Mouse (Mus musculus) CH12.LX (cell line): ENCODE measurements around the gene Pik3cg. TPM values are rescaled to one million over a fixed set of nuclear protein-coding genes. Genes with fewer than 3 reads are reported as not detected.

Experiments
- DNase-seq: peaks from one replicate; pipeline ENCODE4 v3.0.0-alpha.2; 2013; ENCODE audit errors: extremely low read depth
- H3K27ac ChIP-seq: 2 replicates; pipeline ENCODE4 v1.5.1; 2012; ENCODE audit warnings: low read depth, mild to moderate bottlenecking, control low read depth, moderate library complexity; ENCODE audit not compliant: insufficient read depth
- H3K27me3 ChIP-seq: replicated peaks from 2 replicates; pipeline ENCODE3; 2012; ENCODE audit warnings: inconsistent platforms
- H3K36me3 ChIP-seq, 2 experiments: replicated peaks in 1 of 2; 2 replicates each; pipeline versions ENCODE3 to v1.6.1; 2012; ENCODE audit warnings: inconsistent platforms in 1 of 2, low read length in 1 of 2, mild to moderate bottlenecking in 1 of 2, mixed read lengths in 1 of 2, moderate library complexity in 1 of 2; ENCODE audit not compliant: control insufficient read depth in 1 of 2, insufficient read depth in 1 of 2
- H3K4me1 ChIP-seq, 2 experiments: 2 replicates each; pipeline ENCODE4 v1.6.1; 2012; ENCODE audit warnings: inconsistent platforms in 1 of 2, moderate library complexity in 1 of 2; ENCODE audit not compliant: insufficient read depth in 2 of 2, control insufficient read depth in 1 of 2
- H3K4me2 ChIP-seq: 2 replicates; pipeline ENCODE4 v1.6.1; 2012; ENCODE audit warnings: low read depth, mild to moderate bottlenecking, control low read depth; ENCODE audit not compliant: poor library complexity, insufficient read depth, severe bottlenecking
- H3K4me3 ChIP-seq, 3 experiments: fragments of 150-350 bp in 1 of 3; sonication (generic) in 1 of 3; replicated peaks in 1 of 3; 2 replicates each; pipeline versions ENCODE3 to v1.5.1; 2011 to 2012; ENCODE audit warnings: low read depth in 2 of 3, low read length in 2 of 3, mild to moderate bottlenecking in 2 of 3, moderate library complexity in 2 of 3, control low read depth in 1 of 3, improper control_type of control experiment in 1 of 3, inconsistent platforms in 1 of 3, mixed read lengths in 1 of 3; ENCODE audit not compliant: poor library complexity in 1 of 3
- H3K79me2 ChIP-seq: replicated peaks from 2 replicates; pipeline ENCODE4 v1.6.1; 2012; ENCODE audit warnings: mild to moderate bottlenecking, moderate library complexity; ENCODE audit not compliant: control insufficient read depth, poor library complexity, insufficient read depth, severe bottlenecking; ENCODE audit errors: extremely low read depth
- H3K9ac ChIP-seq: 2 replicates; pipeline ENCODE4 v1.6.1; 2012; ENCODE audit warnings: low read depth, mild to moderate bottlenecking, control low read depth, moderate library complexity; ENCODE audit not compliant: insufficient read depth
- H3K9me3 ChIP-seq: replicated peaks from 2 replicates; pipeline ENCODE3; 2012; ENCODE audit warnings: low read length, inconsistent platforms, mixed read lengths
- BHLHE40 ChIP-seq: IDR thresholded peaks from 2 replicates; pipeline ENCODE4 v1.6.1; 2011; ENCODE audit warnings: mild to moderate bottlenecking, low read depth, low read length, improper control_type of control experiment
- CTCF ChIP-seq, 2 experiments: IDR thresholded peaks in 1 of 2; conservative IDR thresholded peaks in 1 of 2; 2 replicates each; pipeline ENCODE4 v1.5.1; 2011 to 2012; ENCODE audit warnings: low read depth in 2 of 2, low read length in 2 of 2, improper control_type of control experiment in 1 of 2, inconsistent platforms in 1 of 2, mild to moderate bottlenecking in 1 of 2, moderate library complexity in 1 of 2
- E2F4 ChIP-seq: IDR thresholded peaks from 2 replicates; pipeline ENCODE4 v1.6.1; 2011; ENCODE audit warnings: low read depth, low read length, improper control_type of control experiment; ENCODE audit not compliant: insufficient replicate concordance
- ELF1 ChIP-seq: IDR thresholded peaks from 2 replicates; pipeline ENCODE4 v1.6.1; 2014; ENCODE audit warnings: low read depth, mild to moderate bottlenecking, inconsistent platforms, low read length, improper control_type of control experiment
- EP300 ChIP-seq: IDR thresholded peaks from 2 replicates; pipeline ENCODE4 v1.6.1; 2011; ENCODE audit warnings: low read length, improper control_type of control experiment
- ETS1 ChIP-seq: conservative IDR thresholded peaks from 2 replicates; pipeline ENCODE4 v1.6.1; 2012; ENCODE audit warnings: low read depth, mild to moderate bottlenecking, inconsistent platforms, low read length, improper control_type of control experiment, moderate library complexity
- GABPA ChIP-seq: IDR thresholded peaks from 2 replicates; pipeline ENCODE4 v1.6.1; 2012; ENCODE audit warnings: low read depth, low read length, improper control_type of control experiment, inconsistent platforms; ENCODE audit not compliant: insufficient replicate concordance
- HCFC1 ChIP-seq: IDR thresholded peaks from 2 replicates; pipeline ENCODE4 v1.6.1; 2012; ENCODE audit warnings: low read depth, mild to moderate bottlenecking, inconsistent platforms, low read length, improper control_type of control experiment
- JUND ChIP-seq: conservative IDR thresholded peaks from 2 replicates; pipeline ENCODE4 v1.6.1; 2011; ENCODE audit warnings: low read depth, low read length, improper control_type of control experiment
- KAT2A ChIP-seq: IDR thresholded peaks from 2 replicates; pipeline ENCODE4 v1.6.1; 2012; ENCODE audit warnings: low read length, improper control_type of control experiment, inconsistent platforms; ENCODE audit not compliant: insufficient replicate concordance
- MAFK ChIP-seq: IDR thresholded peaks from 2 replicates; pipeline ENCODE4 v1.6.1; 2011; ENCODE audit warnings: low read length, improper control_type of control experiment; ENCODE audit not compliant: insufficient replicate concordance
- MAZ ChIP-seq: IDR thresholded peaks from 2 replicates; pipeline ENCODE4 v1.6.1; 2012; ENCODE audit warnings: low read depth, mild to moderate bottlenecking, inconsistent platforms, low read length, improper control_type of control experiment, moderate library complexity
- MEF2A ChIP-seq: IDR thresholded peaks from 2 replicates; pipeline ENCODE4 v1.6.1; 2014; ENCODE audit warnings: low read depth, mild to moderate bottlenecking, inconsistent platforms, low read length, improper control_type of control experiment, borderline replicate concordance
- MXI1 ChIP-seq: IDR thresholded peaks from 2 replicates; pipeline ENCODE4 v1.6.1; 2011; ENCODE audit warnings: mild to moderate bottlenecking, low read depth, low read length, improper control_type of control experiment
- MYC ChIP-seq: IDR thresholded peaks from 2 replicates; pipeline ENCODE4 v1.6.1; 2011; ENCODE audit warnings: low read depth, mild to moderate bottlenecking, improper control_type of control experiment, low read length
- PAX5 ChIP-seq: IDR thresholded peaks from 2 replicates; pipeline ENCODE4 v1.6.1; 2012; ENCODE audit warnings: low read length, inconsistent platforms, mixed read lengths
- POLR2AphosphoS2 ChIP-seq: IDR thresholded peaks from 2 replicates; pipeline ENCODE4 v1.6.1; 2011; ENCODE audit warnings: low read depth, low read length, improper control_type of control experiment
- RAD21 ChIP-seq: IDR thresholded peaks from 2 replicates; pipeline ENCODE4 v1.6.1; 2011; ENCODE audit warnings: low read depth, mild to moderate bottlenecking, low read length, improper control_type of control experiment, moderate library complexity
- RCOR1 ChIP-seq: conservative IDR thresholded peaks from 2 replicates; pipeline ENCODE4 v1.6.1; 2012; ENCODE audit warnings: low read depth, mild to moderate bottlenecking, inconsistent platforms, low read length, improper control_type of control experiment
- SIN3A ChIP-seq: IDR thresholded peaks from 2 replicates; pipeline ENCODE4 v1.6.1; 2012; ENCODE audit warnings: low read length, improper control_type of control experiment, inconsistent platforms
- SMC3 ChIP-seq: IDR thresholded peaks from 2 replicates; pipeline ENCODE4 v1.6.1; 2011; ENCODE audit warnings: low read depth, low read length, improper control_type of control experiment
- TBP ChIP-seq: conservative IDR thresholded peaks from 2 replicates; pipeline ENCODE4 v1.6.1; 2011; ENCODE audit warnings: low read depth, low read length, improper control_type of control experiment
- TCF12 ChIP-seq: IDR thresholded peaks from 2 replicates; pipeline ENCODE4 v1.6.1; 2014; ENCODE audit warnings: low read depth, mild to moderate bottlenecking, inconsistent platforms, low read length, improper control_type of control experiment
- USF1 ChIP-seq: IDR thresholded peaks from 2 replicates; pipeline ENCODE4 v1.6.1; 2014; ENCODE audit warnings: low read depth, mild to moderate bottlenecking, inconsistent platforms, low read length, improper control_type of control experiment
- ZC3H11A ChIP-seq: IDR thresholded peaks from 2 replicates; pipeline ENCODE4 v1.6.1; 2012; ENCODE audit warnings: low read depth, mild to moderate bottlenecking, inconsistent platforms, low read length, improper control_type of control experiment
- ZKSCAN1 ChIP-seq: IDR thresholded peaks from 2 replicates; pipeline ENCODE4 v1.6.1; 2012; ENCODE audit warnings: low read depth, inconsistent platforms, low read length, improper control_type of control experiment, borderline replicate concordance
- ZNF384 ChIP-seq: IDR thresholded peaks from 2 replicates; pipeline ENCODE4 v1.6.1; 2012; ENCODE audit warnings: low read depth, low read length, improper control_type of control experiment, inconsistent platforms
- dilution Hi-C: fragments of 300-500 bp; cut with MboI; formaldehyde crosslinking; loops from 2 replicates; pipeline ENCODE4 v1.14.3; 2020; ENCODE audit warnings: low sequenced_read_pairs; ENCODE audit not compliant: extremely low pct_unique_long_range_greater_than_20kb, extremely low pct_ligation_motif_present
- in situ Hi-C: fragments of 300-500 bp; cut with MboI; formaldehyde crosslinking; loops from 3 replicates; pipeline ENCODE4 v1.14.3; 2019; ENCODE audit warnings: low sequenced_read_pairs, low pct_ligation_motif_present, low pct_unique_long_range_greater_than_20kb, mixed read lengths
- polyA plus RNA-seq: library from polyadenylated mRNA; unstranded; fragments of >175 nt; gene quantifications from 2 replicates; pipeline ENCODE4 v1.2.1, GENCODE M21; 2012; ENCODE audit warnings: low read depth; ENCODE audit not compliant: insufficient read length
- total RNA-seq, 2 experiments: library from RNA; depleted of rRNA; stranded (reverse); fragments of 300-350 nt in 1 of 2; fragments of >200 nt in 1 of 2; gene quantifications; 2 replicates each; pipeline ENCODE4 v1.2.3; 2012 to 2014

Pik3cg gene
- total and polyA plus RNA-seq, 3 experiments = 35.4 to 40.6 (median 35.8) TPM

GRCm38 (mm10) chr12:32181885-32182284, 26.6 kb downstream of the Pik3cg start:
- Histone ChIP-seq H3K4me3 (no peak overlapping the region), H3K27me3 (no peaks in the 10 kb centered on the region), H3K9ac (0 out of 2 replicates have a peak overlapping the region, but pooled peaks have one; percentile 9), H3K36me3 (peaks cover 43 to 57% of the 10 kb centered on the region in 2 experiments), H3K79me2 (peaks cover 2% of the 10 kb centered on the region; the same call in 1 of the 2 replicates), H3K4me2 (no peak overlapping the region), H3K27ac (peak overlapping the region; percentile 99; the same call in 1 of the 2 replicates), H3K9me3 (no peaks in the 10 kb centered on the region), H3K4me1 (peaks cover 26 to 57% of the 10 kb centered on the region in 2 experiments)
- in situ Hi-C loops = no loop called here
- dilution Hi-C loops = no loop called here
- TF ChIP-seq TCF12 (no peak), POLR2AphosphoS2 (no peak), PAX5 (no peak), SMC3 (no peak), ETS1 (no peak), CTCF (conservative IDR thresholded peaks at IDR 0.05 in 1 of 2, IDR thresholded peaks at IDR 0.05 in 1 of 2; ENCODE audit: low read depth in 2 of 2, low read length in 2 of 2) (no peak), MXI1 (no peak), BHLHE40 (no peak), ZNF384 (no peak), SIN3A (no peak), JUND (no peak), MAFK (no peak), GABPA (no peak), EP300 (no peak), MAZ (no peak), MEF2A (no peak), RCOR1 (no peak)
- DNase-seq = no peak

GRCm38 (mm10) chr12:32174437-32174836, 34.0 kb downstream of the Pik3cg start:
- Histone ChIP-seq H3K27me3 (no peaks in the 10 kb centered on the region), H3K27ac (no peak overlapping the region), H3K9ac (no peak overlapping the region), H3K4me1 (peaks cover 7 to 25% of the 10 kb centered on the region in 2 experiments), H3K9me3 (no peaks in the 10 kb centered on the region), H3K36me3 (peaks cover 40 to 53% of the 10 kb centered on the region in 2 experiments), H3K4me2 (no peak overlapping the region), H3K79me2 (peaks cover 2% of the 10 kb centered on the region; the same call in 1 of the 2 replicates), H3K4me3 (no peak overlapping the region)
- dilution Hi-C loops = no loop called here
- in situ Hi-C loops = no loop called here
- DNase-seq = no peak
- TF ChIP-seq KAT2A (no peak), ZC3H11A (no peak), MAFK (no peak), JUND (no peak), POLR2AphosphoS2 (no peak), MYC (no peak), MAZ (no peak), SMC3 (no peak), E2F4 (no peak), ELF1 (no peak), RAD21 (no peak), ZKSCAN1 (no peak), USF1 (no peak), ETS1 (no peak), HCFC1 (no peak), TBP (no peak), TCF12 (no peak)
